In the genomic region with DNA sequence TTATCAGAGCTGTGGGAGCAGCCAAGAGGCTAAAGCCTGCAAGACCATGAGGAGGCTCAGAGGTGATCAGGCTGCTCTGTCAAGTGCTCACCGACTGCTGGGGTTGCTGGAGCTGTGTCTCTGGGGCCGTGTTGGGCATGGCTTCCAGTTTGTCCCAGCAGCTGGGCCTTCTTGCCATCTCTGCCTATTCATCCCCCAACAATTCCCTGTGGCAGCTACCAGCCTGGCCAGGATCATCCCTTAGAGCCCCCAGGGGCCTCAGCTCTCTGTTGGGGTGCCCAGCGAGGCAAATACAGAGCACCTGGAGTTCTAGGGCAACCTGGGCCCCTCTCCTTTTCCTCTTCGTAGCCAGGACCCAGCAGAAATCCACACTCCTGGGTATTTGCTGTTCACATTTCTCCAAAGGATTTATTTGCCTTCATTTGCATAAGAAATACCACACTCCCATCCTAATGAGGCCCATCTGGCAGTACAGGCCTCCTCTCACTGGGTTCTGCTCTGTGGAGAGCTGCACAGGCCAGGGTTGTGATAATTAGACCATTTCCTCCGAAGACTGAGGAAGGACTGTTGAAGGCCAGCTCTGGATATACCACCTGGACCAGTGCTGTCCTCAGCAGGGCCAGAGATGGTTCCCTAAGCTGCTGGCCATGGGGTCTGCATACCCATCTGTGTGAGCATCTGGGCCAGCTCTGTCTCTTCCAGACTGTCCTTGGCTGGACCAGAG, we compare ENCODE assay signal across 11 mouse cellular contexts.
DNase-seq lines count a peak whose midpoint lies in the region; ATAC-seq lines count a peak whose summit lies in the region.
"Had no signal": no experiment of that assay in that cellular context is flagged by ENCODE, and none has a peak within 500 bp of the region (broad histone marks: within the 10 kb centered on the region; RNA-seq: fewer than 3 reads in every experiment).

No protein-coding gene starts in this region.

- 46% methylated on average over 5 of the region's 5 CpGs for WGBS in embryonic facial prominence, embryonic 11.5 days
- 56% methylated on average over 5 of the region's 5 CpGs for WGBS in hindbrain, embryonic 11.5 days
- WGBS in midbrain, embryonic 13.5 days = 25% methylated on average over 5 of the region's 5 CpGs

- H3K36me3 ChIP-seq in embryonic facial prominence, embryonic 11.5 days (replicated peaks; ENCODE audit: control insufficient read depth, insufficient read depth, low read depth, low read length) = no peaks in the 10 kb centered on the region
- no peaks in the 10 kb centered on the region for H3K36me3 ChIP-seq in hindbrain, embryonic 11.5 days (ENCODE audit: control insufficient read depth, insufficient read depth, low read length)
- H3K36me3 ChIP-seq in midbrain, embryonic 13.5 days = no peaks in the 10 kb centered on the region
- H3K36me3 ChIP-seq: kidney, embryonic 15.5 days; liver, embryonic 15.5 days had no signal

- ATAC-seq in embryonic facial prominence, embryonic 11.5 days (replicated peaks; ENCODE audit: insufficient number of reproducible peaks, low FRiP score, low TSS enrichment, low read depth) = peak; percentile 44; the same call in 1 of the 2 replicates
- ATAC-seq in hindbrain, embryonic 11.5 days (ENCODE audit: low FRiP score) = peak; percentile 75
- peak; percentile 91 for ATAC-seq in midbrain, embryonic 13.5 days

- H3K4me1 ChIP-seq in embryonic facial prominence, embryonic 11.5 days (ENCODE audit: control insufficient read depth, insufficient read depth, low read length) = no peaks in the 10 kb centered on the region
- H3K4me1 ChIP-seq in hindbrain, embryonic 11.5 days (replicated peaks; ENCODE audit: control insufficient read depth, insufficient read depth, low read length) = no peaks in the 10 kb centered on the region; the same call in 1 of the 2 replicates
- peaks cover 21% of the 10 kb centered on the region for H3K4me1 ChIP-seq in midbrain, embryonic 13.5 days (replicated peaks)
- H3K4me1 ChIP-seq: kidney, embryonic 15.5 days; liver, embryonic 15.5 days; megakaryocyte, embryonic 14.5 days had no signal

- no peak overlapping the region for H3K4me3 ChIP-seq in embryonic facial prominence, embryonic 11.5 days (ENCODE audit: low read depth, low read length)
- no peak overlapping the region for H3K4me3 ChIP-seq in hindbrain, embryonic 11.5 days (ENCODE audit: low read depth, low read length)
- H3K4me3 ChIP-seq in midbrain, embryonic 13.5 days (replicated peaks) = no peak overlapping the region
- H3K4me3 ChIP-seq: kidney, embryonic 15.5 days; liver, embryonic 15.5 days; megakaryocyte, embryonic 14.5 days had no signal

- H3K4me2 ChIP-seq in embryonic facial prominence, embryonic 11.5 days (ENCODE audit: low read depth, low read length) = no peak overlapping the region
- H3K4me2 ChIP-seq in hindbrain, embryonic 11.5 days (replicated peaks; ENCODE audit: low read depth, low read length) = no peak overlapping the region
- H3K4me2 ChIP-seq in midbrain, embryonic 13.5 days (replicated peaks) = no peak overlapping the region
- H3K4me2 ChIP-seq: kidney, embryonic 15.5 days; liver, embryonic 15.5 days had no signal

- H3K27me3 ChIP-seq in embryonic facial prominence, embryonic 11.5 days (ENCODE audit: control insufficient read depth, insufficient read depth, low read length) = no peaks in the 10 kb centered on the region
- H3K27me3 ChIP-seq in hindbrain, embryonic 11.5 days (ENCODE audit: control insufficient read depth, insufficient read depth, low read length) = no peaks in the 10 kb centered on the region
- no peaks in the 10 kb centered on the region for H3K27me3 ChIP-seq in midbrain, embryonic 13.5 days
- H3K27me3 ChIP-seq: kidney, embryonic 15.5 days; liver, embryonic 15.5 days had no signal

- H3K9ac ChIP-seq in embryonic facial prominence, embryonic 11.5 days (replicated peaks; ENCODE audit: low read length) = no peak overlapping the region
- no peak overlapping the region for H3K9ac ChIP-seq in hindbrain, embryonic 11.5 days (ENCODE audit: low read depth, low read length)
- H3K9ac ChIP-seq in midbrain, embryonic 13.5 days (replicated peaks) = no peak overlapping the region
- H3K9ac ChIP-seq: kidney, embryonic 15.5 days; liver, embryonic 15.5 days had no signal

- no peak overlapping the region for H3K27ac ChIP-seq in embryonic facial prominence, embryonic 11.5 days (replicated peaks; ENCODE audit: low read depth, low read length)
- H3K27ac ChIP-seq in hindbrain, embryonic 11.5 days (ENCODE audit: low read depth, low read length) = peak overlapping the region; percentile 67; the same call in 1 of the 2 replicates
- peak overlapping the region; percentile 80 for H3K27ac ChIP-seq in midbrain, embryonic 13.5 days
- H3K27ac ChIP-seq: kidney, embryonic 15.5 days; liver, embryonic 15.5 days had no signal

- DNase-seq in R1 (ENCODE audit: low read depth, low spot score) = peak; percentile 21
- peak; percentile 4 for DNase-seq in embryonic facial prominence, embryonic 11.5 days (ENCODE audit: low spot score)
- peak; percentile 21 for DNase-seq in hindbrain, embryonic 11.5 days (ENCODE audit: low spot score)
- DNase-seq in gastrocnemius, adult 18-20 months (ENCODE audit: low spot score) = no peak
- no peak for DNase-seq in cerebellum, adult 11 months
- DNase-seq in testis, postnatal 10 days (ENCODE audit: low spot score) = no peak
- DNase-seq: heart, postnatal 10 days had no signal

- no peaks in the 10 kb centered on the region for H3K9me3 ChIP-seq in embryonic facial prominence, embryonic 11.5 days (replicated peaks; ENCODE audit: control insufficient read depth, low read length)
- no peaks in the 10 kb centered on the region for H3K9me3 ChIP-seq in hindbrain, embryonic 11.5 days (ENCODE audit: control insufficient read depth, low read length)
- H3K9me3 ChIP-seq in midbrain, embryonic 13.5 days = no peaks in the 10 kb centered on the region
- H3K9me3 ChIP-seq: kidney, embryonic 15.5 days; liver, embryonic 15.5 days; megakaryocyte, embryonic 14.5 days had no signal

Comparison
In these comparisons a context has a peak if more than half of its experiments do, and no peak if none do; other contexts are left out.
1. DNase-seq: peak in R1 (single experiment), embryonic facial prominence, embryonic 11.5 days (single experiment) and hindbrain, embryonic 11.5 days (single experiment); none in gastrocnemius, adult 18-20 months (single experiment), cerebellum, adult 11 months (single experiment) and testis, postnatal 10 days (single experiment).
2. Peak in every context shown above with its lines, with median percentiles within 50 percentile points of each other: ATAC-seq.